Mouse (Mus musculus) stomach, postnatal 0 days (tissue): ENCODE measurements around the gene Rprml. TPM values are rescaled to one million over a fixed set of nuclear protein-coding genes. Genes with fewer than 3 reads are reported as not detected.
A peak's percentile ranks its signal among the peaks of the same experiment; 100 is the strongest.

Experiments
- ATAC-seq: fragments of 200-750 bp; cut with Nextera tagmentation; 2 replicates; pipeline ENCODE4 v1.8.0; 2017; ENCODE audit not compliant: low FRiP score, low TSS enrichment
- DNase-seq: peaks from one replicate; pipeline ENCODE4 v3.0.0-alpha.2; 2016; ENCODE audit warnings: low spot score
- H3K27ac ChIP-seq: fragments of 300-500 bp; sonication (generic); replicated peaks from 2 replicates; pipeline ENCODE4 v1.5.1; 2014; ENCODE audit warnings: mild to moderate bottlenecking, control low read depth
- H3K27me3 ChIP-seq: fragments of 300-500 bp; sonication (generic); 2 replicates; pipeline ENCODE4 v1.6.1; 2014; ENCODE audit warnings: low read length; ENCODE audit not compliant: control insufficient read depth, insufficient read depth
- H3K36me3 ChIP-seq: fragments of 300-500 bp; sonication (generic); 2 replicates; pipeline ENCODE4 v1.6.1; 2014; ENCODE audit warnings: low read length, mixed read lengths; ENCODE audit not compliant: control insufficient read depth, insufficient read depth
- H3K4me1 ChIP-seq: fragments of 300-500 bp; sonication (generic); replicated peaks from 2 replicates; pipeline ENCODE4 v1.6.1; 2014; ENCODE audit warnings: antibody characterized with exemption; ENCODE audit not compliant: control insufficient read depth, insufficient read depth
- H3K4me2 ChIP-seq: fragments of 300-500 bp; sonication (generic); replicated peaks from 2 replicates; pipeline ENCODE4 v1.6.1; 2014; ENCODE audit warnings: low read depth, mild to moderate bottlenecking, control low read depth, moderate library complexity
- H3K4me3 ChIP-seq: fragments of 300-500 bp; sonication (generic); 2 replicates; pipeline ENCODE4 v1.5.1; 2014; ENCODE audit warnings: low read depth, low read length, control low read depth
- H3K9ac ChIP-seq: fragments of 300-500 bp; sonication (generic); 2 replicates; pipeline ENCODE4 v1.6.1; 2014; ENCODE audit warnings: mild to moderate bottlenecking, low read length, control low read depth, mixed read lengths
- H3K9me3 ChIP-seq: fragments of 300-500 bp; sonication (generic); 2 replicates; pipeline ENCODE4 v1.6.1; 2016; ENCODE audit warnings: low read length; ENCODE audit not compliant: control insufficient read depth
- CTCF ChIP-seq: IDR thresholded peaks from 2 replicates; pipeline ENCODE4 v1.5.1; 2016; ENCODE audit warnings: antibody characterized with exemption, low read depth, mild to moderate bottlenecking, moderate library complexity
- EP300 ChIP-seq: optimal IDR thresholded peaks from 2 replicates; pipeline ENCODE3; 2016; ENCODE audit warnings: antibody characterized with exemption
- WGBS: fragments of 180-500 bp; shearing (Covaris S2); extraction: QIAGEN DNeasy Blood & Tissue Kit; methylation state at CpG from one replicate; pipeline ENCODE4 v1.1.7; 2014; 5-methylcytosine and 5-hydroxymethylcytosine counted together
- polyA plus RNA-seq: library from polyadenylated mRNA; unstranded; fragments of >200 nt; fragmentation: Nextera tagmentation; extraction: Ambion mirVana; gene quantifications from 2 replicates; pipeline ENCODE4 v1.2.1, GENCODE M21; 2015

Gene Rprml
- polyA plus RNA-seq, 1 experiment from 2014 or later, result 0.16 TPM

- peaks cover 23% of the 10 kb centered on the region for H3K36me3 ChIP-seq
- H3K27ac ChIP-seq, result no peak overlapping the region
- H3K4me1 ChIP-seq, result no peaks in the 10 kb centered on the region
- H3K27me3 ChIP-seq, result no peaks in the 10 kb centered on the region
- ATAC-seq, result no peak
- H3K4me2 ChIP-seq, result no peak overlapping the region
- DNase-seq, result no peak
- no peaks in the 10 kb centered on the region for H3K9me3 ChIP-seq
- no peak for TF ChIP-seq EP300
- no peak for TF ChIP-seq CTCF
- no peak overlapping the region for H3K4me3 ChIP-seq
- 93% methylated on average over 6 of the region's 6 CpGs for WGBS
- no peak overlapping the region for H3K9ac ChIP-seq
Measured at GRCm38 (mm10) chr11:103686706-103687105, 37.3 kb downstream of the Rprml start.

- H3K4me3 ChIP-seq, result no peak overlapping the region
- no peak for TF ChIP-seq EP300
- TF ChIP-seq CTCF, result no peak
- H3K9ac ChIP-seq, result no peak overlapping the region
- no peak for DNase-seq
- no peak overlapping the region for H3K4me2 ChIP-seq
- 59% methylated on average over 6 of the region's 6 CpGs for WGBS
- H3K27me3 ChIP-seq, result no peaks in the 10 kb centered on the region
- H3K9me3 ChIP-seq, result no peaks in the 10 kb centered on the region
- peaks cover 11% of the 10 kb centered on the region for H3K36me3 ChIP-seq
- ATAC-seq, result no peak
- no peaks in the 10 kb centered on the region for H3K4me1 ChIP-seq
- H3K27ac ChIP-seq, result no peak overlapping the region
Measured at GRCm38 (mm10) chr11:103688271-103688979, 39.1 kb downstream of the Rprml start.

GRCm38 (mm10) chr11:103688980-103689378, 39.6 kb downstream of the Rprml start:
- Histone ChIP-seq H3K4me1 (no peaks in the 10 kb centered on the region), H3K9ac (no peak overlapping the region), H3K27me3 (no peaks in the 10 kb centered on the region), H3K36me3 (peaks cover 7% of the 10 kb centered on the region), H3K4me2 (no peak overlapping the region), H3K9me3 (no peaks in the 10 kb centered on the region), H3K4me3 (no peak overlapping the region), H3K27ac (no peak overlapping the region)
- TF ChIP-seq EP300 (no peak), CTCF (no peak)
- WGBS, result 39% methylated on average over 3 of the region's 3 CpGs
- no peak for DNase-seq
- ATAC-seq, result no peak

GRCm38 (mm10) chr11:103691036-103691435, 41.7 kb downstream of the Rprml start:
- WGBS, result 89% methylated on average over 1 of the region's 1 CpGs

GRCm38 (mm10) chr11:103693241-103693640, 43.9 kb downstream of the Rprml start:
- Histone ChIP-seq H3K36me3 (0 out of 2 replicates have a peak, but pooled peaks cover 3% of the 10 kb centered on the region), H3K4me1 (no peaks in the 10 kb centered on the region), H3K27me3 (no peaks in the 10 kb centered on the region), H3K4me3 (no peak overlapping the region), H3K9me3 (no peaks in the 10 kb centered on the region), H3K27ac (no peak overlapping the region), H3K4me2 (no peak overlapping the region), H3K9ac (no peak overlapping the region)
- TF ChIP-seq CTCF, result no peak
- TF ChIP-seq EP300, result no peak
- ATAC-seq (no peak), DNase-seq (no peak)
- 35% methylated on average over 1 of the region's 1 CpGs for WGBS

More at GRCm38 (mm10) chr11:103691036-103691435, 41.7 kb downstream of the Rprml start:
- Histone ChIP-seq H3K27me3 (no peaks in the 10 kb centered on the region), H3K36me3 (peaks cover 7% of the 10 kb centered on the region), H3K27ac (no peak overlapping the region), H3K4me3 (no peak overlapping the region), H3K9me3 (no peaks in the 10 kb centered on the region), H3K9ac (no peak overlapping the region), H3K4me1 (no peaks in the 10 kb centered on the region), H3K4me2 (no peak overlapping the region)
- TF ChIP-seq EP300 (no peak), CTCF (no peak)
- no peak for DNase-seq
- ATAC-seq, result no peak

- no peak for DNase-seq
- H3K4me2 ChIP-seq, result peak overlapping the region; percentile 72
Measured at GRCm38 (mm10) chr11:103696851-103697564, 47.6 kb downstream of the Rprml start.

More at GRCm38 (mm10) chr11:103696851-103697564, 47.6 kb downstream of the Rprml start:
- 1% methylated on average over 18 of the region's 18 CpGs for WGBS
- Histone ChIP-seq H3K36me3 (no peaks in the 10 kb centered on the region), H3K27me3 (no peaks in the 10 kb centered on the region), H3K9ac (peak overlapping the region; percentile 94), H3K9me3 (no peaks in the 10 kb centered on the region), H3K4me3 (peak overlapping the region; percentile 91), H3K27ac (peak overlapping the region; percentile 98), H3K4me1 (no peaks in the 10 kb centered on the region)
- ATAC-seq, result peak; percentile 73
- no peak for TF ChIP-seq EP300
- TF ChIP-seq CTCF, result peak; percentile 40
